Mouse (Mus musculus) C2C12 (cell line): ENCODE results near the gene Mmrn1. TPM values are rescaled to one million over a fixed set of nuclear protein-coding genes. Genes with fewer than 3 reads are reported as not detected.

Experiments
- H3K27me3 ChIP-seq: one replicate; pipeline ENCODE4 v1.6.1; 2011; ENCODE audit not compliant: control insufficient read depth, insufficient read depth, insufficient read length
- H3K36me3 ChIP-seq: one replicate; pipeline ENCODE4 v1.6.1; 2011; ENCODE audit not compliant: control insufficient read depth, insufficient read depth
- H3K4me3 ChIP-seq: one replicate; pipeline ENCODE4 v1.5.1; 2011; ENCODE audit warnings: mild to moderate bottlenecking, control low read depth; ENCODE audit not compliant: poor library complexity, insufficient read depth, severe bottlenecking
- H3K79me2 ChIP-seq: one replicate; pipeline ENCODE4 v1.6.1; 2011; ENCODE audit not compliant: control insufficient read depth, insufficient read depth
- H3K79me3 ChIP-seq: one replicate; pipeline ENCODE4 v1.6.1; 2011; ENCODE audit warnings: low read depth, control low read depth
- H3ac ChIP-seq: one replicate; pipeline ENCODE3; 2011; ENCODE audit warnings: low read depth; ENCODE audit not compliant: control insufficient read depth, insufficient read length
- CEBPB ChIP-seq: IDR thresholded peaks from one replicate; pipeline ENCODE4 v1.6.1; 2011; ENCODE audit warnings: low read depth, mild to moderate bottlenecking, control low read depth, moderate library complexity
- CTCF ChIP-seq: IDR thresholded peaks from one replicate; pipeline ENCODE4 v1.5.1; 2011; ENCODE audit not compliant: control insufficient read depth, insufficient read depth, insufficient read length
- FOSL1 ChIP-seq: IDR thresholded peaks from one replicate; pipeline ENCODE4 v1.8.0; 2011; ENCODE audit warnings: mild to moderate bottlenecking, low read length; ENCODE audit not compliant: poor library complexity, insufficient read depth, severe bottlenecking
- MAX ChIP-seq: IDR thresholded peaks from one replicate; pipeline ENCODE4 v1.6.1; 2011; ENCODE audit warnings: mild to moderate bottlenecking, control low read depth
- MYOD1 ChIP-seq: IDR thresholded peaks from one replicate; pipeline ENCODE4 v1.6.1; 2011; ENCODE audit warnings: low read depth; ENCODE audit not compliant: control insufficient read depth, insufficient read length
- MYOG ChIP-seq: IDR thresholded peaks from one replicate; pipeline ENCODE4 v1.6.1; 2011; ENCODE audit not compliant: control insufficient read depth, insufficient read length; ENCODE audit errors: extremely low read depth
- USF1 ChIP-seq: IDR thresholded peaks from one replicate; pipeline ENCODE4 v1.6.1; 2011; ENCODE audit warnings: low read depth, mild to moderate bottlenecking, control low read depth, moderate library complexity
- polyA plus RNA-seq: library from polyadenylated mRNA; unstranded; fragments of >200 nt; fragmentation: generic; extraction: Trizol; gene quantifications from one replicate; pipeline ENCODE4 v1.2.1, GENCODE M21; 2012; ENCODE audit warnings: missing spikeins

Gene Mmrn1
- polyA plus RNA-seq, 1 experiment, result not detected

- TF ChIP-seq USF1, result no peak
- TF ChIP-seq MYOG, result no peak
- TF ChIP-seq CTCF, result no peak
- no peak for TF ChIP-seq FOSL1
- TF ChIP-seq MYOD1, result no peak
- TF ChIP-seq CEBPB, result no peak
- no peak for TF ChIP-seq MAX
- no peaks in the 10 kb centered on the region for H3K27me3 ChIP-seq
- no peaks in the 10 kb centered on the region for H3K79me3 ChIP-seq
- H3K36me3 ChIP-seq, result no peaks in the 10 kb centered on the region
- H3K79me2 ChIP-seq, result no peaks in the 10 kb centered on the region
- no peak overlapping the region for H3ac ChIP-seq
- H3K4me3 ChIP-seq, result no peak overlapping the region
These were observed 10.8 kb downstream of the Mmrn1 start for GRCm38 (mm10) chr6:60935448-60936130.

GRCm38 (mm10) chr6:60944178-60944577 is 19.4 kb downstream of the Mmrn1 start:
- TF ChIP-seq USF1 (no peak), FOSL1 (no peak), MYOD1 (no peak), MAX (no peak), CEBPB (no peak), MYOG (no peak), CTCF (no peak)
- Histone ChIP-seq H3K36me3 (no peaks in the 10 kb centered on the region), H3K4me3 (no peak overlapping the region), H3ac (no peak overlapping the region), H3K79me2 (no peaks in the 10 kb centered on the region), H3K27me3 (no peaks in the 10 kb centered on the region), H3K79me3 (no peaks in the 10 kb centered on the region)

DNA sequence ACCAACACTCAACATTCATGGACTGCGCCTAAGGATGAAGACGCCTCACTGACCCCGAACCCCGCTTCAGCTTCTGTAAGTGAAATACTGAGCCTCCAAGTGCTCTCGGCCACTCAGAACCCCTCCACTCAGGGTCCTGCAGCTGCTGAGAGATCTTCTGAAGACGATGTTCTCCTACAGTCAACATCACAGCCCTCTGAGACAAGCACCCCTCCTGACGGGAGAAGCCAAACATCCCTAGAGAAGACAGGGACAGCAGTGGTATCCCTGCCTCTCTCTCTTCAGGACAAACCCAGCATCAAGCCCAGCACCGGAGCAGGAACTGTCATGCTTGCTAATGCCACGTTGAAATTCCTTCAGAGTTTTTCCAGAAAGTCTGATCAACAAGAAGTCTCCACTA is 19.8 kb downstream of the Mmrn1 start:
- Histone ChIP-seq H3K79me3 (no peaks in the 10 kb centered on the region), H3K27me3 (no peaks in the 10 kb centered on the region), H3ac (no peak overlapping the region), H3K79me2 (no peaks in the 10 kb centered on the region), H3K4me3 (no peak overlapping the region), H3K36me3 (no peaks in the 10 kb centered on the region)
- TF ChIP-seq FOSL1, result no peak
- TF ChIP-seq CEBPB, result no peak
- TF ChIP-seq MYOD1, result no peak
- no peak for TF ChIP-seq MYOG

DNA sequence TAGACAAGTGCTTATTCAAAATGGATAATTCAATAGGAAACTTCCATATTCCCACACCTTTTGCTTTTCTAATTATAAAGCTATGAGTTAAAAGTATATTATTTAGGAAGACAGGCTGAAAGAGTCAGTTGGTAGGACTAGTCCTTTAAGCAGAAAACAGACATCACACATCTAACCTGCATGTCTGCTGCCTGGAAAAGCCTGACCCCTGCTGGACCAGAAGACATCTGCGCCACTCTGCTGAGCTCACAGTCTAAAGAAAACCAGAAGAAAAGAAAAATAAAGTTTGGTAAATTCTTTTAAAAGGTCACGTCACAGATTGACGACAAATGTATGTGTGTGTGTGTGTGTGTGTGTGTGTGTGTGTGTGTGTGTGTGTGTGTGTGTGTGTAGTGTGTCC is 25.6 kb downstream of the Mmrn1 start:
- H3K36me3 ChIP-seq, result no peaks in the 10 kb centered on the region
- TF ChIP-seq MYOG (no peak), MYOD1 (no peak), MAX (no peak), CEBPB (no peak)
- H3K27me3 ChIP-seq, result no peaks in the 10 kb centered on the region
- no peak overlapping the region for H3ac ChIP-seq
- H3K79me3 ChIP-seq, result no peaks in the 10 kb centered on the region
- no peak overlapping the region for H3K4me3 ChIP-seq
- no peaks in the 10 kb centered on the region for H3K79me2 ChIP-seq

DNA sequence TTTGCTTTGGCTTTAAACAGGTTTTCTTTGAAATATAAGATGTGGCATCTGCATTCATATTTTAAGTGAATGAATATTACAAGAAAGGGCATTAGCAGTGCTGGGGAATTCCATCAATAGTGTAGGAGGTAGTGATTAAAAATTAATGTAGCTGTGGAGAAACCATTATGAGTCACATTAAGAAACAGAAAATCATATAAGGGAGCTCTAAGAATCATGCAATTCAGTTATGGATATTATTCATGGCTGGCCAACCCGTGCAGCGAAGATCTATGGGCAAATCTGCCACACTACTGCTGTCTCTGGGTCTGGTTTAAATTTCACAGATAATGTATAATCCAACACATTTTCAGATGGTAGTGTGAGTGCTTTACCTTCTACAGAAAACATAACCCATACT is 36.5 kb downstream of the Mmrn1 start:
- TF ChIP-seq MYOD1 (no peak), MAX (no peak), MYOG (no peak), CTCF (no peak), CEBPB (no peak), FOSL1 (no peak), USF1 (no peak)
- H3K79me3 ChIP-seq, result no peaks in the 10 kb centered on the region
- H3K27me3 ChIP-seq, result no peaks in the 10 kb centered on the region
- H3K4me3 ChIP-seq, result no peak overlapping the region
- H3K79me2 ChIP-seq, result no peaks in the 10 kb centered on the region
- no peaks in the 10 kb centered on the region for H3K36me3 ChIP-seq
- H3ac ChIP-seq, result no peak overlapping the region

DNA sequence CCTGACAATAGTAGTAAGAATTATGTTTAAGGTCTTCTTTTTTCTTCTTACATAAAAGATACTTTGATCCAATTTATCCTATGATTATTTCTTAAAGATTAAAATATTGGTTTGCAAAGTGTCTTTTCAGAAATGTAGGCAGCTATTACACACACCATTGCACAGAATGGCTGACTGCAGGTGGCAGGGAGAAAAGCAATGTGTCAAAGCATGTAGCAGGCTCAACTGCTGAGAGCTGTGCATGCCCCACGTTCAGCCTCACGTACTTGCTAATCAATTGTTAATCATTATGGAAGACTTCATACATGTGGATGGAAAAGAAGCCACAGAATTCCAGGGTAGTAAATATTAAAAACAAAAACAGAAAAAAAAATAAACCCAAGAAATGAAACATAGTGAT is 37.1 kb downstream of the Mmrn1 start:
- H3K79me2 ChIP-seq, result no peaks in the 10 kb centered on the region
- no peak for TF ChIP-seq CEBPB
- no peaks in the 10 kb centered on the region for H3K27me3 ChIP-seq
- no peak overlapping the region for H3ac ChIP-seq
- H3K79me3 ChIP-seq, result no peaks in the 10 kb centered on the region
- H3K36me3 ChIP-seq, result no peaks in the 10 kb centered on the region
- no peak overlapping the region for H3K4me3 ChIP-seq
